Mouse (Mus musculus): ENCODE results near the gene Hlx.

Gene Hlx

GRCm38 (mm10) chr1:184733300-184734066 is 1.1 kb upstream of the Hlx start:
- DNase-seq (ENCODE audit: low spot score), result no peak

- no peak for DNase-seq (ENCODE audit: low spot score)
These were observed 524 bp downstream of the Hlx start for GRCm38 (mm10) chr1:184731644-184732545.

- no peak for DNase-seq (ENCODE audit: low spot score)
These were observed 1.3 kb downstream of the Hlx start for GRCm38 (mm10) chr1:184731091-184731640.

GRCm38 (mm10) chr1:184730453-184731013 is 1.9 kb downstream of the Hlx start:
- DNase-seq (ENCODE audit: low spot score), result no peak

GRCm38 (mm10) chr1:184729357-184730140 is 2.9 kb downstream of the Hlx start:
- DNase-seq (ENCODE audit: low spot score), result no peak

GRCm38 (mm10) chr1:184728561-184729115 is 3.8 kb downstream of the Hlx start:
- DNase-seq (ENCODE audit: low spot score), result no peak

GRCm38 (mm10) chr1:184727401-184728265 is 4.8 kb downstream of the Hlx start:
- DNase-seq (ENCODE audit: low spot score), result no peak

GRCm38 (mm10) chr1:184726576-184727300 is 5.7 kb downstream of the Hlx start:
- DNase-seq (ENCODE audit: low spot score), result no peak

- DNase-seq (ENCODE audit: low spot score), result no peak
These were observed 7.1 kb downstream of the Hlx start for GRCm38 (mm10) chr1:184725318-184725790.

GRCm38 (mm10) chr1:184724551-184725317 is 7.7 kb downstream of the Hlx start:
- no peak for DNase-seq (ENCODE audit: low spot score)

- DNase-seq (ENCODE audit: low spot score), result no peak
These were observed 8.5 kb downstream of the Hlx start for GRCm38 (mm10) chr1:184723899-184724298.

GRCm38 (mm10) chr1:184721121-184721520 is 11.3 kb downstream of the Hlx start:
- peak; percentile 14 for DNase-seq (ENCODE audit: low spot score)

- peak; percentile 34 for DNase-seq (ENCODE audit: low spot score)
These were observed 12.0 kb downstream of the Hlx start for GRCm38 (mm10) chr1:184720162-184721025.

- DNase-seq (ENCODE audit: low spot score), result peak; percentile 60
These were observed 13.9 kb downstream of the Hlx start for GRCm38 (mm10) chr1:184718261-184719120.

GRCm38 (mm10) chr1:184717691-184718200 is 14.7 kb downstream of the Hlx start:
- peak; percentile 15 for DNase-seq (ENCODE audit: low spot score)

GRCm38 (mm10) chr1:184717016-184717568 is 15.3 kb downstream of the Hlx start:
- DNase-seq (ENCODE audit: low spot score), result peak; percentile 71
